Mouse (Mus musculus): ENCODE measurements around the gene Gatad2a.
"Not testable (repeated sequence)": the region's sequence is repeated elsewhere in the genome, so short reads cannot be mapped to it uniquely, and the experiment has no call there.

The Gatad2a gene

DNA sequence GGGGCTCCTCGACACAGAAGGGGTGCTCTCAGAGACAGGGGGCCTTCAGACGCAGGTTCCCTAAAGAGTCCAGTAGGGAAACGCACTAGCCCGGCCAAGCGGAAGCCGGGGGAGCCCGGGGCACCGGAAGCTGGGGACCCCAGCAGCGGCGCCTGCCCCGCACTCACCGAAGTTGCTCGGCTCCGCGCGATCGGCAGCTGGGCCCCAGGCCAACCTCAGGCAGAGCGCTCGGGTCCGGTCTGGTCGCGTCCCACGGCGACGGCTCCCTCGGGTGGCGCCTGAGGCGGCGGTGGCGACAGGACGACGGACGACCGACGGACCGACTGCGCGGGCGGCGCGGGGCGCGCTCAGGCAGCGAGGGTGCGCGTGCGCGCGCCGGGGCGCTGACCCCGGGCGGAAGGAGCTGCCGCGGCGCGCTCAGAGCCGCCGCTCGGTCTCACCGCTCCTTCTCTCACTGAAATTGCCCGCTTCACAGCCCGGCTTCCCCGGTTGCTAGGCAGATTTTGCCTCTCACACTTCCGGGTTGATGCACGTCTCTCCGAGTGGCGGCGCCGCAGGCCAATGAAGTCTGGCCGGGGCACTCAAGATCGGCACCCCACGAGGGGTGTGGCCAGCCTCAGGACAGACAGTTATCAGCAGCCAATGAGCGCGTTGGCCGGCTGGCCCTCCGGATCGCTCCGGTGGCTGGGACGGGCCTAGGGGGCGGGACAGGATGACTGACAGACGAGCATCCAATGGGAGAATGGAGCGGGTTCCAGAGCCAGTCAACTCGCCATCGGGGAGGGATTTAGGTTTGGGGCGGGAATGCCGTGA is at the start of gene Gatad2a:
Gene Gatad2a (minus strand): TSS at position 609 of the 813 bp plus-strand sequence.
- DNase-seq (ENCODE audit: low spot score in 2 of 2), result peak; percentile 100

DNA sequence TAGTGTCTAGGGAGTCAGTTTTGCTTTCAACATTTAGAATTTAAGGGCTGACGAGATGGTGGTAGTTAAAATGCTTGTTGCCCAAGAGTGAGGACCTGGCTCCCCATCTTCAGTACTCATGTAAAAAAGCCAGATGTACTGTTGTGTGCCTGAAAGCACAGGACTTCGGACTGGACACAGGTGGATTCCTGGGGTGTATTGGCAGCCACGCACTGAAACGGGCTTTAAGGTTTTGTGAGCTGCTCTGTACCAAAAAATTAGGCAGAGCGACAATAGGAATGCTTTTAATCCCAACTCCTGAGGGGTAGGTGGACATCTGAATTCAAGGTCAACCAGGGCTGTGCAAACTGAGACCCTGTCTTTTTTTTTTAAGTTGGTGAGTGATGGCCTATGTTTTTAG is 47.8 kb upstream of the Gatad2a start:
- no peak for DNase-seq (ENCODE audit: low spot score in 2 of 2)

DNA sequence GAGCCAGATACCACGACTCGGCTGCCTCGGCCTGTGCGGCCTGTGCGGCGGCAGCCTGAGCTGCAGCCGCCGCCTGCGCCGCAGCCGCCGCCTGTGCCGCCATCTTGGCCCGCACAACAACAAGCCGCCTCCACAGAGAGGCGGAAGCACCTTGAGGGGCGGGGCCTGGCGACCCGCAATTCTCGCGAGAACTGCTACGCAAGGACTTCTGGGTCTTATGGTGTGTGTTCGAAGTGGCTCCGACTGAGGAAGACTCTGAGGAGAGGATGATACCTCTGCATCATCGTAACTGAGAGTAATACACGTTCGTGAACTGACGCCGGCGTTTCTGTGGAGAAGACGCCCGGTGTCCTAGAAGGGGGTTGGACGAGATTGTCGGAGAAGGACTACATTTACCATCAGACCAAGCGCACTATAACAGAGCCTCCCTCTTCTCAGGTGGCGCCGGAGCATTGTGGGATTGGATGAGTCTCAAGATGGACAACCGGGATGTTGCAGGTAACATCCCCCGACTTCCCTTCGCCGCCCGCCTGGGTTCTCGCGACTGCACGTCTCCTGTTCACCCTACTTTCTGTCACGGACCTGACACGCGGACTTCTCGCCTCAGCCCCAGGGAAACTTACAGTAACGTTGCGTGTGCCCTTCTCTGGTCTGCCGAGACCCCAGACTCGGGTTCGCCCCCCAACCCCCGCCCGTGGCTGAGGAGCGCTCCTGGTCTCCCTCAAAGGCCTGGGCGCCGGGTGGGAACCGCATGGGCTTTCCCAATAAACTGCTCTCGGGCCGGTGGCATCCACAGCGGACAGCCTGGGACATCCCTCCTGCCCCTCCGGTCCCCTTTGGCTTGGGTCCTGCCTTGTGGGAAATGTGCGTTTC is 46.6 kb upstream of the Gatad2a start, which contains the start of the genes Mau2 and Sugp1:
Gene Mau2 (minus strand): TSS at position 152 of the 873 bp plus-strand sequence.
Gene Sugp1 (plus strand): TSS at position 231 of the 873 bp plus-strand sequence.
- DNase-seq (ENCODE audit: low spot score in 2 of 2), result peak; percentile 91 to 93

GRCm38 (mm10) chr8:70041885-70042546 is 45.8 kb upstream of the Gatad2a start:
- DNase-seq (ENCODE audit: low spot score in 2 of 2), result peak; percentile 26 to 60

- DNase-seq (ENCODE audit: low spot score in 2 of 2), result no peak
Observed at GRCm38 (mm10) chr8:70037994-70038393, 41.8 kb upstream of the Gatad2a start.

- no peak for DNase-seq (ENCODE audit: low spot score in 2 of 2)
Observed at GRCm38 (mm10) chr8:70030255-70030654, 34.1 kb upstream of the Gatad2a start.

- no peak for DNase-seq (ENCODE audit: low spot score in 2 of 2)
Observed at GRCm38 (mm10) chr8:70026151-70026550, 30.0 kb upstream of the Gatad2a start.

GRCm38 (mm10) chr8:70023596-70023995 is 27.4 kb upstream of the Gatad2a start:
- DNase-seq (ENCODE audit: low spot score in 2 of 2), result no peak

- DNase-seq (ENCODE audit: low spot score in 2 of 2), result no peak
Observed at GRCm38 (mm10) chr8:70015017-70015416, 18.8 kb upstream of the Gatad2a start.

DNA sequence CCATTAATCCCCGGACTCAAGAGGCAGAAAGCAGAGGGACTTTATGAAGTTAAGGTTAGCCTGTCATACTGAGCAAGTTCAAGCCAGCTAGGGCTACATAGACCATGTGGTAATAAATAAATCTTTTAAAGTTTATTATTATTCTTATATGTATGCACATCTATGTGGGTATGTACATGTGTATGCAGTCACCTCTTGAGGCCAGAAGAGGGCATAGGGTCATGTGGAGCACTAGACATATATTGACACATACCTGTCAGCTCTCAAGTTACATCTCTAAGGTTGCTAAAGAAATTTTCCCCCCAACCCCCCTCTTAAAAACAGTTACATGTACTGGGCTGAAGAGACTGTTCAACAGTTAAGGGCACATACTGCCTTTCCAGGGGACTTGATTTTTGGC is 16.6 kb upstream of the Gatad2a start:
- no peak for DNase-seq (ENCODE audit: low spot score in 2 of 2)

DNA sequence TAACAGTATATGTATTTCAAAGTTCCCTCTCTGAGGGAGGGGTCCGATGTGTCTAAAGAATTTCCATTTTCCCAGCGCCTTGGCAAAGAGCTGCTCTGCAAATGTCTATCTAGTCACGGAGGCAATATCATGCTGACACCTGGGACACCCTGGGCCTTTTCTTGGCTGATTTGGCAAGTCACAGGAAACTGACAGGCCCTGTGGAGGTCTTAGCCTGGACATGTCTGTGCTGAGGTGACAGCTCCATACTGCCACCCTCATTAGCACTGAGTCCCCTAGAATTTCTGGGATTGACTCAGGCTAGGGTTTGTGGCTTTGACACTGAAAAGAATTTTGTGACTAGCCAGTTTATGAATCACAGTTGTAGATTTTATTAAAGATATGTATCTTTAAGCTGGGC is 16.2 kb upstream of the Gatad2a start:
- no peak for DNase-seq (ENCODE audit: low spot score in 2 of 2)

GRCm38 (mm10) chr8:70010796-70011195 is 14.6 kb upstream of the Gatad2a start:
- not testable (repeated sequence) for DNase-seq (ENCODE audit: low spot score in 2 of 2)

GRCm38 (mm10) chr8:70005178-70005577 is 9.0 kb upstream of the Gatad2a start:
- no peak for DNase-seq (ENCODE audit: low spot score in 2 of 2)

DNA sequence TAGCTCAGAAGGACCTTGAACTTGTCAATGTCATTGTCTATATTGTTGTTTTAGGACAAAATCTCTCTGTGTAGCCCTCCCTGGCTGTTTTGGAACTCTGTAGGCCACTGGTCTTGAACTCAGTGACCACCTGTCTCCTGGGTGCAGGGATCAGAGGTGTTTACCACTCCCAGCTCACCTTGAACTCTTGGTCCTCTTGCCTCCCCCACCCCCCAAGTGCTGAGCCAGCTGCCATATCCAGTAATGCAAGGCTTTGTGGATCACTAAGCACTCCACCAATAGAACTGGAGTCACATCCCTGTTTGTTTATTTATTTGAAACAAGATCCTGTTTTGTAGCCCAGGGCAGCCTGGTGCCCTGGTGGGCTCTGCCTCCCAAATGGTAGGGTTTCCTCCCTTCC is 8.2 kb upstream of the Gatad2a start:
- no peak for DNase-seq (ENCODE audit: low spot score in 2 of 2)

- no peak for DNase-seq (ENCODE audit: low spot score in 2 of 2)
Observed at GRCm38 (mm10) chr8:70003204-70003657, 7.0 kb upstream of the Gatad2a start.

DNA sequence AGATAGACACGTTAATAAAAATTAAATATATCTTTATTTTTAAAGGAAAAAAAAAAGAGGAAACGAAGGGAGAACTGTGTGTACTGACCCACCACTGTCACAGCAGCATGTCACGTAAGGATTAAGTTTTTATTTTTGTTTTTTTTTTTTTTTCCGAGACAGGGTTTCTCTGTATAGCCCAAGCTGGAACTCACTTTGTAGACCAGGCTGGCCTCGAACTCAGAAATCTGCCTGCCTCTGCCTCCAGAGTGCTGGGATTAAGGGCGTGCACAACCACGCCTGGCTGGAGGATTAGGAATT is 5.7 kb upstream of the Gatad2a start:
- DNase-seq (ENCODE audit: low spot score in 2 of 2), result not testable (repeated sequence)

DNA sequence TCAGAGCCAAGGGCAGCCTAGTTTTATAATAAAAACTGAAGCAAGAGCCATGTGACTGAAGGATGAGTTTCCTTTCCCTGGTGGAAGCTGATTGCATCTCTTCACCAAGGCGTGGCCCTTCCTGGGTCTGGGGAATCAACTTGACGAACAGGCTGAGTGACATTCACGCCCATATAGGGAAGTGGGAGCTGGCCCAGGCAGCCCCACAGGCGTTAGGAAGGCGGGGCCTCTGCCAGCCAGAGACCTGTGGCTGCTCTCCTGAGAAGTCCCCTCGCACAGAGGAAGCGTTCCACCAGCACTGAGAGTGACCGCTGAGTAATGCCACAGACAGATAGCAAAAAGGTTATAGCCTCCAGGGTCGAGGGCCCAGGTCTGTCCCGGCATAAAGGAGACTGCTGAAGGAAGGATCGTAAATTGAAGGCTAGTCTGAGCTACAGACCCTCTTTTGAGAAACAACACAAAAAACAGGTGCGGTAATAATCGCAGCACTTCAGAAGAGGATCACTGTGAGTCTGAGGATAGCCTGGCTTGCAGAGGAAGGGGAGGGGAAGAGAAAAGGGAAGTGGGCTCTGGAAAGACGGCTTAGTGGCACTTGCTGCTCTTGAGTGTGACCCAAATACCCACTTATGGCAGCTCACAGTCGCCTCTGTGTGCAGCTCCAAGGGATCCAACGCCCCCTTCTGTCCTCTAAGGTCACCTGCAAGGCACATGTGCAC is 5.2 kb upstream of the Gatad2a start:
- DNase-seq (ENCODE audit: low spot score in 2 of 2), result peak; percentile 68 to 83

DNA sequence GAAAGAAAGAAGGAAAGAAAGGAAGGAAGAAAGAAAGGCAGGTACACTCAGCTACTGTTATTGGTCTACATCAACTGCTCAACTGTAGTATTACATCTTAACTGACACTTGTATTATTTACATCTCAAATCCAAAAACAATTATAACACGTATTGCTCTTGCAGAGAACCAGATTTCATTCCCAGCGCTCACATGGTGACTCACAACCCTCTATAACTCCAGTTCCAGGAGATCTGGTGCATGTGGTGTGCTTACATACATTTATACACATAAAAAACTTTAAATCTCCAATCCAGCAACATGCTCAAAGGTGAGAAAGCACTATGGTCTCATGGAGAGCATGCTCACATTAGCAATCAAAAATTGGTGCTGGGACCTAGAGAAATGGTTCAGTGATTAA is 4.0 kb upstream of the Gatad2a start:
- no peak for DNase-seq (ENCODE audit: low spot score in 2 of 2)

GRCm38 (mm10) chr8:69999236-69999635 is 3.1 kb upstream of the Gatad2a start:
- DNase-seq (ENCODE audit: low spot score in 2 of 2), result no peak

GRCm38 (mm10) chr8:69998706-69999105 is 2.5 kb upstream of the Gatad2a start:
- no peak for DNase-seq (ENCODE audit: low spot score in 2 of 2)

- no peak for DNase-seq (ENCODE audit: low spot score in 2 of 2)
Observed at GRCm38 (mm10) chr8:69996589-69997285, 553 bp upstream of the Gatad2a start.
